Mouse (Mus musculus) neural tube, embryonic 12.5 days (tissue): Measurements from ENCODE around the gene Dnmt3a. TPM values are rescaled to one million over a fixed set of nuclear protein-coding genes. Genes with fewer than 3 reads are reported as not detected.
"Not testable (repeated sequence)": the region's sequence is repeated elsewhere in the genome, so short reads cannot be mapped to it uniquely, and the experiment has no call there.

ENCODE experiments used
- ATAC-seq: fragments of 200-750 bp; cut with Nextera tagmentation; 2 replicates; pipeline ENCODE4 v1.8.0; 2017; ENCODE audit warnings: low read depth, mild to moderate bottlenecking, moderate TSS enrichment, moderate library complexity; ENCODE audit not compliant: low FRiP score
- H3K27ac ChIP-seq: fragments of 300-500 bp; sonication (generic); 2 replicates; pipeline ENCODE4 v1.5.1; 2016
- H3K27me3 ChIP-seq: fragments of 300-500 bp; sonication (generic); replicated peaks from 2 replicates; pipeline ENCODE4 v1.6.1; 2016; ENCODE audit warnings: mild to moderate bottlenecking
- H3K36me3 ChIP-seq: fragments of 300-500 bp; sonication (generic); 2 replicates; pipeline ENCODE4 v1.6.1; 2016; ENCODE audit warnings: mild to moderate bottlenecking
- H3K4me1 ChIP-seq: fragments of 300-500 bp; sonication (generic); 2 replicates; pipeline ENCODE4 v1.6.1; 2016
- H3K4me2 ChIP-seq: fragments of 300-500 bp; sonication (generic); replicated peaks from 2 replicates; pipeline ENCODE4 v1.6.1; 2016; ENCODE audit warnings: mild to moderate bottlenecking
- H3K4me3 ChIP-seq: fragments of 300-500 bp; sonication (generic); 2 replicates; pipeline ENCODE4 v1.5.1; 2016
- H3K9ac ChIP-seq: fragments of 300-500 bp; sonication (generic); 2 replicates; pipeline ENCODE4 v1.6.1; 2016; ENCODE audit warnings: mild to moderate bottlenecking
- H3K9me3 ChIP-seq: fragments of 300-500 bp; sonication (generic); 2 replicates; pipeline ENCODE4 v1.6.1; 2016; ENCODE audit warnings: mild to moderate bottlenecking
- WGBS: fragments of 180-500 bp; shearing (Covaris S2); methylation state at CpG from one replicate; pipeline ENCODE4 v1.1.7; 2016; 5-methylcytosine and 5-hydroxymethylcytosine counted together
- polyA plus RNA-seq: library from polyadenylated mRNA; unstranded; fragments of >200 nt; fragmentation: Nextera tagmentation; extraction: Ambion mirVana; gene quantifications from 2 replicates; pipeline ENCODE4 v1.2.1, GENCODE M21; 2016

Gene Dnmt3a
- polyA plus RNA-seq, 1 experiment from 2014 or later = 146 TPM

DNA sequence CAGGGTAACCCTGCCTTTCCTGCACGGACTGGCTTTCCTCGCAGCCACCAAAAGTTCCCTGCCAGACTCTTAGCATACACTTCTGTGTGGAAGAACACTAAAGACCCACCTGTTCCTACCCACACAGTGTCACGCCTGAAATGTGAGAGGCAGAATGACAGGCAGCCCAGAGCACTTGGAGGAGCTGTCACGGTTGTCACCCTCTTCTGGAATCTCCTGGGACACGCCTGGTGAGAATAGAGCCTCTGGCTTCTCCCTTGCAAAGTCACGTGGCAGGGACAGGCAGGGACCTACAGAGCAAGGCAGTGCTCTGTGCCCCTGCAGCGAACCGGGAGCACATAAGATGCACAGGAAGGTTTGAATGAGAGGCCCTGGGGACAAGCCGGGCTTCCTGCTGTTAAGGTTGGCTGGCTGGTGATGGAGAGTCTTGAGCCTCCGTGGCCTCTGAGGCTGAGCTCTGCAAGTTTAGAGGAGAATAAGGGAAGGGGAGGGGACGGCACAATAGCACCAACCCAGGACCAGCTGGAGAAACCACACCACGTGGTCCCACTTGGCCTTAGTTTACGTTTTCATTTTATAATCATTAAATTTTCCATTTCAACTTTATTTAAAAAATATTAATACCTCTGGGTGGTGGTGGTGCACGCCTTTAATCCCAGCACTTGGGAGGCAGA lies 112.0 kb downstream of the Dnmt3a start:
- 0 out of 2 replicates have a peak overlapping the region, but pooled peaks have one; percentile 1 for H3K4me2 ChIP-seq
- H3K36me3 ChIP-seq = no peaks in the 10 kb centered on the region
- ATAC-seq = peak; percentile 57
- no peak overlapping the region for H3K27ac ChIP-seq
- no peaks in the 10 kb centered on the region for H3K9me3 ChIP-seq
- H3K27me3 ChIP-seq = no peaks in the 10 kb centered on the region
- peaks cover 9% of the 10 kb centered on the region for H3K4me1 ChIP-seq
- WGBS = 23% methylated on average over 14 of the region's 14 CpGs
- no peak overlapping the region for H3K4me3 ChIP-seq
- H3K9ac ChIP-seq = no peak overlapping the region

DNA sequence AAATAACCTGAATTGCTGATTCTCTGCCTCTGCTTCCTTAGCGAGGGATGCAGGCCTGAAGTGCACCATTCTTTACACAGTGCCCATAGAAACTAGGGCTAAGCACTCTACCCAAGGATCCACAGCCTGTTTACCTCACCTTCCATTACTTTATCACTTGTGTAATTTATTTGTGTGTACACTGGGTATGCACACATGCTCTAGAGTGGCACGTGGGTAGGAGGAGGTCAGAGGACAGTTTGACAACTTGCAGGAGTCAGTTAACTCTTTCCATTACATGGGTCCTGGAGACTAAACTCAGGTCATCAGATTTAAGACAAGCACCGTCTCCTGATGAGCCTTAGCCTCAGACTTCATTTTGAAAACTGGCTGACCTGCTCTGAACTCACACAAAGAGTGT lies 112.8 kb downstream of the Dnmt3a start:
- Histone ChIP-seq H3K9ac (no peak overlapping the region), H3K4me1 (peaks cover 9% of the 10 kb centered on the region), H3K9me3 (no peaks in the 10 kb centered on the region), H3K27ac (no peak overlapping the region), H3K36me3 (no peaks in the 10 kb centered on the region), H3K4me3 (no peak overlapping the region), H3K27me3 (no peaks in the 10 kb centered on the region), H3K4me2 (no peak overlapping the region)
- no peak for ATAC-seq
- WGBS = 68% methylated on average over 3 of the region's 3 CpGs

DNA sequence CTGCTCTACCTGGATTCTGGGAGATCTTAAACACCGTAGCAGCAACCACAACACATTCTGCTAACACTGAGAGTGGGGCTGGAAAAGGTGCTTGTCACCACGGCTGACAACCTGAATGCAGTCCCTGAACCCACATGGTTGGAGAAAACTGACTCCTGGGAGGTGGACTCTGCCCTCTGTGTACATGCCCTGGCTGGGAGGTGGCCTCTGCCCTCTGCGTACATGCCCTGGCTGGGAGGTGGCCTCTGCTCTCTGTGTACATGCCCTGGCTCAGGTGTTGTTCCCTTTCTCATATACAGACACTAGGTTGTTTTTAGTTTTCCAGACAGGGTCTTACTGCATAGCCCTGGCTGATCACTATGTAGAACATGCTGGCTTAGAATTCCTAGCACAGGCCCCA lies 113.6 kb downstream of the Dnmt3a start:
- no peak overlapping the region for H3K4me3 ChIP-seq
- no peaks in the 10 kb centered on the region for H3K27me3 ChIP-seq
- H3K36me3 ChIP-seq = no peaks in the 10 kb centered on the region
- no peak overlapping the region for H3K27ac ChIP-seq
- no peak overlapping the region for H3K9ac ChIP-seq
- H3K9me3 ChIP-seq = no peaks in the 10 kb centered on the region
- 83% methylated on average over 3 of the region's 3 CpGs for WGBS
- no peak overlapping the region for H3K4me2 ChIP-seq
- peaks cover 9% of the 10 kb centered on the region for H3K4me1 ChIP-seq
- no peak for ATAC-seq

DNA sequence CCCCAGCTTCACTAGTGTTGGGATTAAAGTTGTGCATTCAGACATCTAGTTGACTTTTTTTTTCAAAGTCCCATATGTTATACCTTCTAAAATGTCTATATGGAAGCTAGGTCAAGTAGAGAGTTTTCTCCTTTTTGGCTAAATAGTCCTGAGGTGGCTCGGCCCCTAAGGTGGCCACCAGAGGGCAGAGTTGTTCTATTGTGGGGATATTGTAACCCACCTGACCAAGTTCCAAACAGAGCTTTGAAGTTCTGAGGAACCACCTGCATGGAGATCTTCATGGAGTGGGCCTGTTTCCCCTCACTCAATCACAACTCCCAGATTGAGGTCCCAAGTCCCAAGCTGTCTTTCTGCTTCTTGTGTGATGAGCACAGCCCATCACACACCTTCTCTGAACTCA lies 120.3 kb downstream of the Dnmt3a start:
- H3K4me3 ChIP-seq = no peak overlapping the region
- no peak overlapping the region for H3K4me2 ChIP-seq
- H3K9me3 ChIP-seq = no peaks in the 10 kb centered on the region
- no peak overlapping the region for H3K27ac ChIP-seq
- no peak overlapping the region for H3K9ac ChIP-seq
- H3K36me3 ChIP-seq = no peaks in the 10 kb centered on the region
- ATAC-seq = no peak
- H3K4me1 ChIP-seq = no peaks in the 10 kb centered on the region
- no peaks in the 10 kb centered on the region for H3K27me3 ChIP-seq
- WGBS = 3% methylated on average over 1 of the region's 1 CpGs

DNA sequence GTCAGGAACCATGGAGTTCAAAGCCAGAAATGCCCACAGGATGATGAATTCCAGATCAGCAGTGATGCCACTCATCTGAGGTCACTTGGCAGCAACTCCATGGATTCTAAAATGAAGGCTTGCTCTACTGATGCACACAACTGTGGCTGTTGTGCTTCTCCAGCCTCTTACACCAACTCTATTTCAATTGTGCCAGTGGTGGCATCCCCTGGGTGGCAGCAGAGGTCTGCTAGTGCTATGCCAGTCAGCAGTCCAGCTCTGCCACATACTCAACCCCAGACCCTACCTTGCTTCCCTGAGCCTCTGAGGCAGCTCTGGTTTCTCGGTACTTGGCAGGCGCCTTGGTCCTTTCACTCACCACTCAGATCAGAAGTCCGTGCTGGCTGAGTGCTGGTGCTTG lies 123.0 kb downstream of the Dnmt3a start:
- Histone ChIP-seq H3K4me3 (no peak overlapping the region), H3K9ac (no peak overlapping the region), H3K27me3 (no peaks in the 10 kb centered on the region), H3K4me2 (no peak overlapping the region), H3K36me3 (no peaks in the 10 kb centered on the region), H3K9me3 (no peaks in the 10 kb centered on the region), H3K27ac (no peak overlapping the region), H3K4me1 (no peaks in the 10 kb centered on the region)
- ATAC-seq = no peak
- 86% methylated on average over 3 of the region's 3 CpGs for WGBS

DNA sequence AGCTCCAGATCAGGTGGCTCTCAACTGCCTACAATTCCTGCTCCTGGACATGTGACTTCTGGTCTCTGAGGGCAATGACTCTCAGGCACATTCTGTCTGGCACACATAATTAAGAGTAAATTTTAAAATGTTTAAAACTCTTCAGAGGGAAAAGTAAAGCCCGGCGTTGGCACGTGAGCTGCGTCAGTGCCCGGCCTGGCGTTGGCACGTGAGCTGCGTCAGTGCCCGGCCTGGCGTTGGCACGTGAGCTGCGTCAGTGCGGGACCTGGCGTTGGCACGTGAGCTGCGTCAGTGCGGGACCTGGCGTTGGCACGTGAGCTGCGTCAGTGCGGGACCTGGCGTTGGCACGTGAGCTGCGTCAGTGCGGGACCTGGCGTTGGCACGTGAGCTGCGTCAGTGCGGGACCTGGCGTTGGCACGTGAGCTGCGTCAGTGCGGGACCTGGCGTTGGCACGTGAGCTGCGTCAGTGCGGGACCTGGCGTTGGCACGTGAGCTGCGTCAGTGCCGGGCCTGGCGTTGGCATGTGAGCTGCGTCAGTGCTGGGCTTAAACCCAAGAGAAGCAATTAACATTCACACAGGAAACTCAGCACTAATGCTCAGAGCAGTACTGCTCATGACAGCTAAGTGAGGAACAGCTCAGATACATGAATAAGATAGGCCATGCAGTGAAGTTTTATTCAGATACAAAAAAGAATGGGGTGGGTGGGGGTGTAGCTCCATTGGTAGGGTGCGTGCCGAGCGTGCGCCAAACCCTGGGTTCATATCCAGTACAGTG lies 124.5 kb downstream of the Dnmt3a start:
- not testable (repeated sequence) for H3K27me3 ChIP-seq, ATAC-seq, H3K4me1 ChIP-seq, H3K9ac ChIP-seq, H3K9me3 ChIP-seq, H3K36me3 ChIP-seq, H3K27ac ChIP-seq, H3K4me2 ChIP-seq, H3K4me3 ChIP-seq
- WGBS = 94% methylated on average over 41 of the region's 47 CpGs

DNA sequence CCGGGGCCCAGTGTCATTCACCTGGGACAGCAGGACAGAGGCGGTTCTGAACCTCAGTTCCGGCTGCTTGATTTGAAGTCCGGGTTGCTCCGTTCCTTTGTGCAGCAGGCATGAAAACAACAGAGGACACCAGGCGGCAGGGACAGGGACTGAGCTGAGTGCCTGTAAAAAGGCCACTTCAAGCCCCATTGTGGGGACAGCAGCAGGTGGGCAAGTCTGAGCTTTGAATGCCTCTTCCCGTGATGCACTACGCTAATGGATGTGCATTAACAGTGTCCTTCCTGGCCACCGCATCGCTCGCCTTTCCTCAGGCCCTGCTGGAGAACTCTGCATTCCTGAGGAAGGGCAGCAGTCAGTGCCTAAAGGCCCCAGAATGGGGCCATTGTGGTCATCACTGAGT lies 136.2 kb downstream of the Dnmt3a start:
- Histone ChIP-seq H3K4me2 (peak overlapping the region; percentile 30), H3K27ac (no peak overlapping the region), H3K4me1 (peaks cover 12% of the 10 kb centered on the region), H3K36me3 (no peaks in the 10 kb centered on the region), H3K9me3 (no peaks in the 10 kb centered on the region), H3K9ac (no peak overlapping the region), H3K4me3 (no peak overlapping the region), H3K27me3 (peaks cover 4% of the 10 kb centered on the region; the same call in 1 of the 2 replicates)
- WGBS = 9% methylated on average over 11 of the region's 11 CpGs
- ATAC-seq = peak; percentile 39; the same call in 1 of the 2 replicates

DNA sequence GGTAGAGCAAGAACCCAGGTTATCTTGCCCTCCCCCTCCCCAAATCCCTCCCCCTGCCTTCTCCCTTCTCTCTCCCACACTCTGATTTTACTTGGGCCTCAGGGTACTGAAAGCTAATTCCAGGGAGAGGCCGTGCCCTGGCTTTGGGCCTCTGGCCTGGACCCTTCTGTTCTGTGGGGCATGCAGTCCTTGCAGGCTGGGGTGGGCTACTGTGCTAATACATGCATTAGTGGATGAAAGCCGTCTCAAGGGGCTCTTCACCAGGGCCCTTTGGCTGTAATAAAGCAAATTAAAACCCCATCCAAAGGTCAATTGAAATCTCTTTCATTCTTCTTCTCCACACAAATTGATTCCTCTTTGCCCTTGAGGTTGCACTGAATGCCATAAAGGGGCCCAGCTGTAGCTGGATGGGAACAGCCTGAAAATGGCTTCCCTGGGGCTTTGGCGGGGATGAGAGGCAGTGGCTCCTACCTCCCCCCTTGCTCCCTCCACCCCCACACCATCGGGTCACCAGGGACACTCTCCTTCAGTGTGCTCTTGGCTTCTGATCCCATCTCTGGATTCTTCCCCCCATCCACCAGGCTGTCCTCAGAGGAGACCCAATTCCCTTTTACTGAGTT lies 138.8 kb downstream of the Dnmt3a start:
- peaks cover 16% of the 10 kb centered on the region; the same call in 1 of the 2 replicates for H3K27me3 ChIP-seq
- ATAC-seq = peak; percentile 77
- H3K27ac ChIP-seq = no peak overlapping the region
- no peak overlapping the region for H3K4me2 ChIP-seq
- no peak overlapping the region for H3K9ac ChIP-seq
- peaks cover 18% of the 10 kb centered on the region for H3K4me1 ChIP-seq
- H3K36me3 ChIP-seq = no peaks in the 10 kb centered on the region
- no peak overlapping the region for H3K4me3 ChIP-seq
- 22% methylated on average over 4 of the region's 4 CpGs for WGBS
- H3K9me3 ChIP-seq = no peaks in the 10 kb centered on the region

DNA sequence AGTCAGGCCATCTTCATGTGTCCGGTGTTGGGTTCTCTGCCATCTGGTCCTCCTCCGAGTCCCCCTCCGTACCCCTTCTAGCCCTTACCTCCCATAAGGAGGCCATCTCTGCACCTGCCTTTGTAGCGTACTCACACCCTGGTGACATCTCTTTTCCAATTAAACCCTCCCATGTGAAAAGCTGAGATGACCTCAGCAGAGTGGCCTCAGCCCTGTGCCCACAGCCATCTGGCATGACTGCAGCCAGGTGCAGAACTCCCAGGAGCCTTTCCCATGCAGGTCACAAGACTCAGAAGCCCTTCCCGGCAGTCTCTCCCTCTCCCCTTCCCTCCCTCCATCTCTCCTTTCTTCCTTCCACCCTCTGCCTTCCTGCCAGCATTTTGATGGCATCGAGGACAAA lies 141.7 kb downstream of the Dnmt3a start:
- Histone ChIP-seq H3K4me1 (peaks cover 15% of the 10 kb centered on the region), H3K27ac (no peak overlapping the region), H3K4me2 (no peak overlapping the region), H3K36me3 (no peaks in the 10 kb centered on the region), H3K9me3 (no peaks in the 10 kb centered on the region), H3K9ac (no peak overlapping the region), H3K27me3 (0 out of 2 replicates have a peak, but pooled peaks cover 12% of the 10 kb centered on the region), H3K4me3 (no peak overlapping the region)
- 0 out of 2 replicates have a peak, but pooled peaks have one; percentile 41 for ATAC-seq
- 59% methylated on average over 6 of the region's 6 CpGs for whole genome bisulfite sequencing

DNA sequence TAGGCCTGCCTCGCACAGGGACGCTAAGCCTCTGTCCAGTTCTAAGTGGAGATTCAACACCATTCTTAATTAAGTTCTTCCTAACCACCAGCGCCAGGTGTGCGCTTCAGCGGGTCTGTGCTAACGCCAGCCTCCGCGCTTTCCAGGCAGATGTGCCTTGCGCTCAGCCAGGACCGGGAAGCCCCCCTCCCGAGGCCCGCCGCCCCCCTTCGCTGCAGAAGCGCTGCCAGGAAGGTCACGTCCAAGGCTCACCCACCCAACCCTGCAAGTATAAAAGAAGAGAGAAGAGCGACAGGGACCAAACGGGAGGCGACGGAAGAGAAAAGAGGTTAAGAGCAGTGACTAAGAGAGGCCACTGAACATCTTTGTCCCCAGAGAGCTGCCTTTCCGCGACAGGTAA lies 148.8 kb downstream of the Dnmt3a start, which contains the start of gene Pomc:
Gene Pomc (plus strand): TSS at position 301 of the 400 bp plus-strand sequence.
- no peak within 1 kb of the TSS for H3K4me2 ChIP-seq
- H3K36me3 ChIP-seq = no peaks in the 10 kb centered on the region

DNA sequence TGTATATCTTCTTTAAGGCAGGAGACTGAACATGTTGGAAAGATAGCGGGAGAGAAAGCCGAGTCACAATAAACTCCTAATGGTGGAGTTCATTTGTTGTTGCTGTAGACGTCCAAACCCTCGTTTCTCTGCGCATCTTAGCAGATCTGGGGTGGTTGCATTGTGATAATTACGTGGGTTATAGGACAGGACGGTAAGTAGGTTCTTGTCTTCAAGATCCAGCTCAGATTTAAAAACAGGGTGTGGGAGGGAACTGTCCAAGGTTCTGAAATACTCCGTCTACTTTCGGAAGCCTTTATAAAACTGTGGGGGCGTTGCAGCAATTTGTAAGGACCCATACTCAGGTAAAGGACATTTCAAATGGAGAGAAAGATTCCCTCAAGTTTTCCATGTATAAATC lies 149.6 kb downstream of the Dnmt3a start:
- no peak overlapping the region for H3K9ac ChIP-seq
- H3K4me2 ChIP-seq = no peak overlapping the region
- H3K9me3 ChIP-seq = no peaks in the 10 kb centered on the region
- H3K27ac ChIP-seq = no peak overlapping the region
- no peak for ATAC-seq
- H3K4me1 ChIP-seq = peaks cover under 1% of the 10 kb centered on the region
- no peaks in the 10 kb centered on the region for H3K36me3 ChIP-seq
- H3K27me3 ChIP-seq = peaks cover 19% of the 10 kb centered on the region
- 29% methylated on average over 10 of the region's 10 CpGs for WGBS
- H3K4me3 ChIP-seq = no peak overlapping the region

More for the DNA sequence above, 148.8 kb downstream of the Dnmt3a start, which contains the start of gene Pomc:
- H3K27ac ChIP-seq = no peak within 1 kb of the TSS
- H3K9ac ChIP-seq = no peak within 1 kb of the TSS
- no peaks in the 10 kb centered on the region for H3K9me3 ChIP-seq
- 23% methylated on average over 22 of the region's 22 CpGs for WGBS
- no peak within 1 kb of the TSS for H3K4me3 ChIP-seq
- peaks cover 19% of the 10 kb centered on the region for H3K27me3 ChIP-seq
- ATAC-seq = no peak
- no peaks in the 10 kb centered on the region for H3K4me1 ChIP-seq

DNA sequence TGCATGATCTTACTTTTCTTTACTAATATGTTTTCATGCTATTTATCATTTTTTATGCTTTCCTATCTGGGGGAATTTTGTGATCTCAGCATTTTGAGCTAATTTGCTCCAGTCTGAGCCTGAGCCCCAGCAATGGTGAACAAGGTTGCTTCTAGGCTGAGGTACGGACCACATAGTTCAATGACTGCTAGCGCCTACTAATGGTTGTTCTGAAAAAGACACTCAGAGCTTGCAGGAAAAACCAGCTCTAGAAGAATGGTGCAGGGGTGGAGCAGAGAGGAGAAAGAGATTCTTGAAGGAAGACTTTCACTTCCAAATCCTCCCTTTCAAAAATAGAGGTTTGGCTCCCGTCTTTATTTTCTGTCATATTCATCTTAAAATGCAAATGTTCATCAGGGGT lies 150.5 kb downstream of the Dnmt3a start:
- Histone ChIP-seq H3K4me3 (no peak overlapping the region), H3K27ac (no peak overlapping the region), H3K9me3 (no peaks in the 10 kb centered on the region), H3K9ac (no peak overlapping the region), H3K36me3 (no peaks in the 10 kb centered on the region), H3K27me3 (peaks cover 19% of the 10 kb centered on the region), H3K4me1 (peaks cover 4% of the 10 kb centered on the region), H3K4me2 (no peak overlapping the region)
- ATAC-seq = no peak
- WGBS = 19% methylated on average over 3 of the region's 3 CpGs
